Mouse (Mus musculus): Measurements from ENCODE around the gene Hist1h1d. TPM values are rescaled to one million over a fixed set of nuclear protein-coding genes. Genes with fewer than 3 reads are reported as not detected.

Gene Hist1h1d
- polyA plus RNA-seq, 1 experiment from 2014 or later, result 0.17 TPM

Small RNA genes within 50 kb of the gene (microRNA-seq; reads per million reads assigned to microRNA genes)
- gene Gm44297, result not detected
- not detected for gene Gm44359
- not detected for gene Gm44394
- not detected for gene n-TStga1

Other genes with a start within 250 kb of the Hist1h1d start
- 48.8 and 52.0 TPM in 2 replicates for gene Zfp322a, start 184.1 kb upstream of the Hist1h1d start, polyA plus RNA-seq (2014; fragmentation: Nextera tagmentation; extraction: Ambion mirVana)
- 8.5 and 8.9 TPM in 2 replicates for gene Abt1, start 129.4 kb upstream of the Hist1h1d start, polyA plus RNA-seq (2014; fragmentation: Nextera tagmentation; extraction: Ambion mirVana)
- 0.05 TPM in 1 of 2 replicates, not detected in the other for gene Btn1a1, start 87.4 kb upstream of the Hist1h1d start, polyA plus RNA-seq (2014; fragmentation: Nextera tagmentation; extraction: Ambion mirVana)
- gene Btn2a2, start 64.4 kb upstream of the Hist1h1d start, polyA plus RNA-seq (2014; fragmentation: Nextera tagmentation; extraction: Ambion mirVana), result 0.21 TPM in 1 of 2 replicates, not detected in the other
- gene Hist1h4h, start 22.2 kb upstream of the Hist1h1d start, polyA plus RNA-seq (2014; fragmentation: Nextera tagmentation; extraction: Ambion mirVana), result 3.2 and 3.3 TPM in 2 replicates
- gene Hist1h2af, start 19.4 kb upstream of the Hist1h1d start, polyA plus RNA-seq (2014; fragmentation: Nextera tagmentation; extraction: Ambion mirVana), result 0.81 and 3.3 TPM in 2 replicates
- 1.2 TPM in 1 of 2 replicates, not detected in the other for gene Hist1h3g, start 17.8 kb upstream of the Hist1h1d start, polyA plus RNA-seq (2014; fragmentation: Nextera tagmentation; extraction: Ambion mirVana)
- 0.22 TPM in 1 of 2 replicates, not detected in the other for gene Hist1h2bh, start 9.9 kb upstream of the Hist1h1d start, polyA plus RNA-seq (2014; fragmentation: Nextera tagmentation; extraction: Ambion mirVana)
- 0.28 and 0.29 TPM in 2 replicates for gene Hist1h3f, start 9.2 kb upstream of the Hist1h1d start, polyA plus RNA-seq (2014; fragmentation: Nextera tagmentation; extraction: Ambion mirVana)
- not detected in 2 replicates for gene Hist1h4f, start 1.6 kb upstream of the Hist1h1d start, polyA plus RNA-seq (2014; fragmentation: Nextera tagmentation; extraction: Ambion mirVana)
- 1.5 and 3.1 TPM in 2 replicates for gene Hist1h3e, start 9.1 kb downstream of the Hist1h1d start, polyA plus RNA-seq (2014; fragmentation: Nextera tagmentation; extraction: Ambion mirVana)
- gene Hist1h2ae, start 18.0 kb downstream of the Hist1h1d start, polyA plus RNA-seq (2014; fragmentation: Nextera tagmentation; extraction: Ambion mirVana), result 21.8 and 22.5 TPM in 2 replicates
- 0.94 and 2.3 TPM in 2 replicates for gene Hist1h2bg, start 18.1 kb downstream of the Hist1h1d start, polyA plus RNA-seq (2014; fragmentation: Nextera tagmentation; extraction: Ambion mirVana)
- gene Hist1h2bf, start 20.9 kb downstream of the Hist1h1d start, polyA plus RNA-seq (2014; fragmentation: Nextera tagmentation; extraction: Ambion mirVana), result 0.91 and 1.8 TPM in 2 replicates
- gene Hist1h2ad, start 21.1 kb downstream of the Hist1h1d start, polyA plus RNA-seq (2014; fragmentation: Nextera tagmentation; extraction: Ambion mirVana), result 0.77 TPM in 1 of 2 replicates, not detected in the other
- gene Hist1h3d, start 22.5 kb downstream of the Hist1h1d start, polyA plus RNA-seq (2014; fragmentation: Nextera tagmentation; extraction: Ambion mirVana), result 1.4 and 2.2 TPM in 2 replicates
- 29.1 and 37.2 TPM in 2 replicates for gene Hist1h4d, start 28.3 kb downstream of the Hist1h1d start, polyA plus RNA-seq (2014; fragmentation: Nextera tagmentation; extraction: Ambion mirVana)
- gene Hist1h2be, start 67.9 kb downstream of the Hist1h1d start, polyA plus RNA-seq (2014; fragmentation: Nextera tagmentation; extraction: Ambion mirVana), result 0.52 and 1.0 TPM in 2 replicates
- gene Hist1h1e, start 69.3 kb downstream of the Hist1h1d start, polyA plus RNA-seq (2014; fragmentation: Nextera tagmentation; extraction: Ambion mirVana), result 4.4 and 5.3 TPM in 2 replicates
- gene Hist1h2ac, start 130.7 kb downstream of the Hist1h1d start, polyA plus RNA-seq (2014; fragmentation: Nextera tagmentation; extraction: Ambion mirVana), result 0.26 and 0.27 TPM in 2 replicates
- 14.5 and 15.1 TPM in 2 replicates for gene Hist1h2bc, start 130.9 kb downstream of the Hist1h1d start, polyA plus RNA-seq (2014; fragmentation: Nextera tagmentation; extraction: Ambion mirVana)
- not detected in 2 replicates for gene Hist1h1t, start 142.6 kb downstream of the Hist1h1d start, polyA plus RNA-seq (2014; fragmentation: Nextera tagmentation; extraction: Ambion mirVana)
- gene Hist1h4c, start 145.2 kb downstream of the Hist1h1d start, polyA plus RNA-seq (2014; fragmentation: Nextera tagmentation; extraction: Ambion mirVana), result 3.0 and 3.5 TPM in 2 replicates
- gene Hfe, start 157.6 kb downstream of the Hist1h1d start, polyA plus RNA-seq (2014; fragmentation: Nextera tagmentation; extraction: Ambion mirVana), result 4.8 and 7.0 TPM in 2 replicates
- gene Hist1h1c, start 185.5 kb downstream of the Hist1h1d start, polyA plus RNA-seq (2014; fragmentation: Nextera tagmentation; extraction: Ambion mirVana), result 7.2 and 8.3 TPM in 2 replicates
- 1.1 TPM in 1 of 2 replicates, not detected in the other for gene Hist1h3c, start 192.3 kb downstream of the Hist1h1d start, polyA plus RNA-seq (2014; fragmentation: Nextera tagmentation; extraction: Ambion mirVana)
- 0.64 TPM in 1 of 2 replicates, not detected in the other for gene Hist1h2bb, start 193.5 kb downstream of the Hist1h1d start, polyA plus RNA-seq (2014; fragmentation: Nextera tagmentation; extraction: Ambion mirVana)
- gene Hist1h2ab, start 197.9 kb downstream of the Hist1h1d start, polyA plus RNA-seq (2014; fragmentation: Nextera tagmentation; extraction: Ambion mirVana), result 6.7 and 9.8 TPM in 2 replicates
- gene Hist1h3b, start 199.0 kb downstream of the Hist1h1d start, polyA plus RNA-seq (2014; fragmentation: Nextera tagmentation; extraction: Ambion mirVana), result 1.1 and 1.8 TPM in 2 replicates
- gene Hist1h4b, start 203.8 kb downstream of the Hist1h1d start, polyA plus RNA-seq (2014; fragmentation: Nextera tagmentation; extraction: Ambion mirVana), result 2.1 TPM in 1 of 2 replicates, not detected in the other
- 0.55 TPM in 1 of 2 replicates, not detected in the other for gene Hist1h4a, start 208.0 kb downstream of the Hist1h1d start, polyA plus RNA-seq (2014; fragmentation: Nextera tagmentation; extraction: Ambion mirVana)
- 0.94 and 2.1 TPM in 2 replicates for gene Hist1h3a, start 209.1 kb downstream of the Hist1h1d start, polyA plus RNA-seq (2014; fragmentation: Nextera tagmentation; extraction: Ambion mirVana)
- 0.50 and 1.1 TPM in 2 replicates for gene Hist1h1a, start 210.4 kb downstream of the Hist1h1d start, polyA plus RNA-seq (2014; fragmentation: Nextera tagmentation; extraction: Ambion mirVana)
- gene Trim38, start 216.7 kb downstream of the Hist1h1d start, polyA plus RNA-seq (2014; fragmentation: Nextera tagmentation; extraction: Ambion mirVana), result not detected in 2 replicates

Data from hindbrain, embryonic 14.5 days (tissue).